Mouse (Mus musculus) stomach, postnatal 0 days (tissue): ENCODE measurements at regions not wholly inside any gene's neighbourhood (a gene's known extent, or its start where the extent isn't known, plus 50 kb on each side); places are given as distances from the start of the nearest gene placed in this dataset.

Experiments
- ATAC-seq: fragments of 200-750 bp; cut with Nextera tagmentation; 2 replicates; pipeline ENCODE4 v1.8.0; 2017; ENCODE audit not compliant: low FRiP score, low TSS enrichment
- DNase-seq: peaks from one replicate; pipeline ENCODE4 v3.0.0-alpha.2; 2016; ENCODE audit warnings: low spot score
- H3K27ac ChIP-seq: fragments of 300-500 bp; sonication (generic); replicated peaks from 2 replicates; pipeline ENCODE4 v1.5.1; 2014; ENCODE audit warnings: mild to moderate bottlenecking, control low read depth
- H3K27me3 ChIP-seq: fragments of 300-500 bp; sonication (generic); 2 replicates; pipeline ENCODE4 v1.6.1; 2014; ENCODE audit warnings: low read length; ENCODE audit not compliant: control insufficient read depth, insufficient read depth
- H3K36me3 ChIP-seq: fragments of 300-500 bp; sonication (generic); 2 replicates; pipeline ENCODE4 v1.6.1; 2014; ENCODE audit warnings: low read length, mixed read lengths; ENCODE audit not compliant: control insufficient read depth, insufficient read depth
- H3K4me1 ChIP-seq: fragments of 300-500 bp; sonication (generic); replicated peaks from 2 replicates; pipeline ENCODE4 v1.6.1; 2014; ENCODE audit warnings: antibody characterized with exemption; ENCODE audit not compliant: control insufficient read depth, insufficient read depth
- H3K4me2 ChIP-seq: fragments of 300-500 bp; sonication (generic); replicated peaks from 2 replicates; pipeline ENCODE4 v1.6.1; 2014; ENCODE audit warnings: low read depth, mild to moderate bottlenecking, control low read depth, moderate library complexity
- H3K4me3 ChIP-seq: fragments of 300-500 bp; sonication (generic); 2 replicates; pipeline ENCODE4 v1.5.1; 2014; ENCODE audit warnings: low read depth, low read length, control low read depth
- H3K9ac ChIP-seq: fragments of 300-500 bp; sonication (generic); 2 replicates; pipeline ENCODE4 v1.6.1; 2014; ENCODE audit warnings: mild to moderate bottlenecking, low read length, control low read depth, mixed read lengths
- H3K9me3 ChIP-seq: fragments of 300-500 bp; sonication (generic); 2 replicates; pipeline ENCODE4 v1.6.1; 2016; ENCODE audit warnings: low read length; ENCODE audit not compliant: control insufficient read depth
- CTCF ChIP-seq: IDR thresholded peaks from 2 replicates; pipeline ENCODE4 v1.5.1; 2016; ENCODE audit warnings: antibody characterized with exemption, low read depth, mild to moderate bottlenecking, moderate library complexity
- EP300 ChIP-seq: optimal IDR thresholded peaks from 2 replicates; pipeline ENCODE3; 2016; ENCODE audit warnings: antibody characterized with exemption
- WGBS: fragments of 180-500 bp; shearing (Covaris S2); extraction: QIAGEN DNeasy Blood & Tissue Kit; methylation state at CpG from one replicate; pipeline ENCODE4 v1.1.7; 2014; 5-methylcytosine and 5-hydroxymethylcytosine counted together

GRCm38 (mm10) chr12:92418458-92418857 is 569.5 kb upstream of the Sel1l start:
- no peak for ATAC-seq
- no peaks in the 10 kb centered on the region for H3K9me3 ChIP-seq
- H3K4me1 ChIP-seq, result no peaks in the 10 kb centered on the region
- no peaks in the 10 kb centered on the region for H3K27me3 ChIP-seq
- H3K4me2 ChIP-seq, result no peak overlapping the region
- no peak overlapping the region for H3K9ac ChIP-seq
- no peak overlapping the region for H3K27ac ChIP-seq
- no peak for DNase-seq
- H3K36me3 ChIP-seq, result no peaks in the 10 kb centered on the region
- TF ChIP-seq EP300, result no peak
- no peak for TF ChIP-seq CTCF
- 71% methylated on average over 4 of the region's 4 CpGs for WGBS
- H3K4me3 ChIP-seq, result no peak overlapping the region

GRCm38 (mm10) chr12:92405506-92405905 is 556.5 kb upstream of the Sel1l start:
- TF ChIP-seq EP300, result no peak
- TF ChIP-seq CTCF, result no peak
- Histone ChIP-seq H3K27me3 (no peaks in the 10 kb centered on the region), H3K4me3 (no peak overlapping the region), H3K4me1 (no peaks in the 10 kb centered on the region), H3K9me3 (no peaks in the 10 kb centered on the region), H3K4me2 (no peak overlapping the region), H3K27ac (no peak overlapping the region), H3K9ac (no peak overlapping the region), H3K36me3 (no peaks in the 10 kb centered on the region)
- ATAC-seq (no peak), DNase-seq (no peak)

- Histone ChIP-seq H3K9me3 (no peaks in the 10 kb centered on the region), H3K4me3 (no peak overlapping the region), H3K9ac (no peak overlapping the region), H3K4me1 (no peaks in the 10 kb centered on the region), H3K27me3 (no peaks in the 10 kb centered on the region), H3K27ac (no peak overlapping the region), H3K4me2 (no peak overlapping the region), H3K36me3 (no peaks in the 10 kb centered on the region)
- WGBS, result 32% methylated on average over 1 of the region's 1 CpGs
- no peak for DNase-seq
- ATAC-seq, result no peak
- no peak for TF ChIP-seq EP300
- TF ChIP-seq CTCF, result no peak
Measured at GRCm38 (mm10) chr12:92400987-92401386, 552.0 kb upstream of the Sel1l start.

- no peaks in the 10 kb centered on the region for H3K9me3 ChIP-seq
- DNase-seq (no peak), ATAC-seq (no peak)
- TF ChIP-seq EP300 (no peak), CTCF (no peak)
- no peaks in the 10 kb centered on the region for H3K36me3 ChIP-seq
- WGBS, result 86% methylated on average over 2 of the region's 2 CpGs
- no peaks in the 10 kb centered on the region for H3K27me3 ChIP-seq
- no peak overlapping the region for H3K27ac ChIP-seq
- no peak overlapping the region for H3K4me2 ChIP-seq
- H3K9ac ChIP-seq, result no peak overlapping the region
- no peaks in the 10 kb centered on the region for H3K4me1 ChIP-seq
- no peak overlapping the region for H3K4me3 ChIP-seq
Measured at GRCm38 (mm10) chr12:92386195-92386594, 537.2 kb upstream of the Sel1l start.

GRCm38 (mm10) chr12:92384266-92384937 is 535.4 kb upstream of the Sel1l start:
- Histone ChIP-seq H3K27me3 (no peaks in the 10 kb centered on the region), H3K4me1 (no peaks in the 10 kb centered on the region), H3K9ac (no peak overlapping the region), H3K4me3 (no peak overlapping the region), H3K4me2 (no peak overlapping the region), H3K36me3 (no peaks in the 10 kb centered on the region), H3K9me3 (no peaks in the 10 kb centered on the region), H3K27ac (no peak overlapping the region)
- no peak for ATAC-seq
- 20% methylated on average over 5 of the region's 5 CpGs for WGBS
- no peak for DNase-seq
- TF ChIP-seq CTCF, result no peak
- no peak for TF ChIP-seq EP300

- H3K36me3 ChIP-seq, result no peaks in the 10 kb centered on the region
- TF ChIP-seq CTCF (peak; percentile 48), EP300 (no peak)
- H3K4me1 ChIP-seq, result no peaks in the 10 kb centered on the region
- H3K27ac ChIP-seq, result no peak overlapping the region
- 41% methylated on average over 3 of the region's 3 CpGs for WGBS
- no peaks in the 10 kb centered on the region for H3K9me3 ChIP-seq
- H3K9ac ChIP-seq, result no peak overlapping the region
- H3K4me3 ChIP-seq, result no peak overlapping the region
- DNase-seq (no peak), ATAC-seq (no peak)
- H3K27me3 ChIP-seq, result no peaks in the 10 kb centered on the region
- no peak overlapping the region for H3K4me2 ChIP-seq
Measured at GRCm38 (mm10) chr12:92379130-92379529, 530.2 kb upstream of the Sel1l start.
